Mouse (Mus musculus) CD4-positive, CD25-positive, alpha-beta regulatory T cell, adult 2 months (primary cell): ENCODE data around the gene Tmcc3.
"Not testable (repeated sequence)": the region's sequence is repeated elsewhere in the genome, so short reads cannot be mapped to it uniquely, and the experiment has no call there.

ENCODE experiments used
- DNase-seq: peaks from one replicate; pipeline ENCODE4 v3.0.0-alpha.2; 2012; ENCODE audit warnings: low read depth, low spot score

The Tmcc3 gene

GRCm38 (mm10) chr10:94575958-94576357 lies 264.2 kb downstream of the Tmcc3 start:
- DNase-seq = no peak

DNA sequence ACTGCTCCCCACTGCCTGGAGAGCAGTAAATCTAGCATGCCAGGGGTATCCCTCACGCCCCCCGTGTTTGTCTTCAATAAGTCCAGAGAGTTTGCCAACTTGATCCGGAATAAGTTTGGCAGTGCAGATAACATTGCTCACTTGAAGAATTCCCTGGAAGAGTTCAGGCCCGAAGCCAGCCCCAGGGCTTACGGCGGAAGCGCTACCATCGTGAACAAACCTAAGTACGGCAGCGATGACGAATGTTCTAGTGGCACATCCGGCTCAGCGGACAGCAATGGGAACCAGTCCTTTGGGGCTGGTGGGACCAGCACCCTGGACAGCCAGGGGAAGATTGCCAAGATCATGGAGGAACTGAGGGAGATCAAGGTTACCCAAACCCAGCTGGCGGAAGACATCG lies 267.1 kb downstream of the Tmcc3 start:
- DNase-seq = no peak

DNA sequence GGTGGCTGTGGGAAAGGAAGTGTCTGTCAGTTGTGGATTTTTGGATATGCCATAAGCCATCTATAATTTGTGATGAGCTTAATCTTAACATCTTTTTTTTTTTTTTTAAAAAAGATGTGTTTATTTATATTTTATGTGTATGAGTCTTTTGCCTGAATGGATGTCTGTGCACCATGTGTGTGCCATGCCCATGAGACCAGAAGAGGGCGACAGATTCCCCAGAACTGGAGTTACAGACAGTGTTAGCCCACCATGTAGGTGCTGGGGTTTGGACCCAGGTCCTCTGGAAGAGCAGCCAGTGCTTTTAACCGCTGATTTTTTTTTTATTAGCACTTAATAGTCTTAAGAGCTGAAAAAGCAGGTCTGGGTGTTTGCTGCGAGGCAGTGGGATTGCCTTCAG lies 269.6 kb downstream of the Tmcc3 start:
- DNase-seq = no peak

- no peak for DNase-seq
Observed at GRCm38 (mm10) chr10:94583714-94584113, 272.0 kb downstream of the Tmcc3 start.

DNA sequence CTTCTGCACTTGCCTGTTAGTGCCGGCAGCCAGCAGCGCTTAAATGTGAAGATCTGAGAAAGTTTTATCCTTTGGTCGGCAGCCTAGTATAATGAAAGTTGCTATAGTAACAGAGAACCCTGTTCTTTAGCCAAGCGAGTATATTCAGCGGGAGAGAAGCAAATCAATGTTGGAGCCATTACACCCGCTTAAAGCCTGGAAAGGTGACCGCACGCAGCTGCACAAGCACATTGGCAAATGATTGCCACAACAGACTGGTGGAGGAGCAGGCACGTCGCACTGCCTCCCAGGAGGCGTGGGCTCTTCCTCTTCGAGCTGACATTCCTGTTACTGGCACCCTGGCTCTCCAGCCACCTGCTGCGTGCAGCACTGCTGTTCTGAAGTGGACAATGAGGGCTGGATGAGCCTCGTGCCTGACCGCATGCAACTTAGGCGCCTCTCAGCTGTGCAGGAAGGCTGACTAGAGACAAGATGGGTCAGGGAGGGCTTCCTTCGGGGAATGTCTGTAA lies 273.2 kb downstream of the Tmcc3 start:
- no peak for DNase-seq

DNA sequence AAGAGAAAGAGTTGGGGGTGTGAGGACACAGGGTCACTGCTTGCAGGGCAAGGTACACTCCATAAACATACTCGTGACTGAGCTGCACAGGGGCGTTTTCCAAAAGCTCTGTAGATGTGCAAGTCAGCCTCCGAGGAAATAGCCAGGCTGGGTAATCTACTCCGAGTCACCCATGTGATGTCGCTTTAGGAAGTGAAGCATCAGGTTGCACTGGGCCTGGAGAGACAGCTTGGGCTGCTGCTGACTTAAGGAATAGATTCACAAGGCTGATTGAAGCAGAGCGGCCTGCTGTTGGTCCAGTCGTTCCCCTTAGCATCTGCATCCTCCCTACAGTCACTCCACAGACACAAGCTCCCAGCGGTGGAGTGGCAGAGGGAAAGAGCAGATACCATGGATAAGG lies 274.1 kb downstream of the Tmcc3 start:
- no peak for DNase-seq

- no peak for DNase-seq
Observed at GRCm38 (mm10) chr10:94588976-94589375, 277.2 kb downstream of the Tmcc3 start.

DNA sequence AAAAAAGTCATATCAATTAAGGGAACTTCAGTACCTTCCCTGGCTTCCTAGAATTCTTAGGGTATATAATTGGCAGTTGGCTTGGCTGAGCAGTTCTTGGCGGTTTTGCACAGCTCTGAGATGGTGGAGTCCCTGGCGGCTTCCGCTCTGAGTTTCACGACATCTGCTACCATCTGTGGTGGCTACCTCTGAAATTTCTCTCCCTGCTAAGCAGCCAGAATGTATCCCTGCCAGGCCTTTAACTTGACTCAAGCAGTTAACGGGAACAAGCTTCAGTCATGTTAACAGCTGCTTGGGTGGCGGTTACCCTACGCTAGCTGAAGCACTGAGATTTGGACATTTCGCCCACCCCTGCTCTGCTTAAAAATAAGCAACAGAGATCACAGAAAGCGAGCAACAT lies 284.0 kb downstream of the Tmcc3 start:
- no peak for DNase-seq

GRCm38 (mm10) chr10:94599846-94600245 lies 288.1 kb downstream of the Tmcc3 start:
- not testable (repeated sequence) for DNase-seq

- no peak for DNase-seq
Observed at GRCm38 (mm10) chr10:94601034-94601433, 289.3 kb downstream of the Tmcc3 start.

DNA sequence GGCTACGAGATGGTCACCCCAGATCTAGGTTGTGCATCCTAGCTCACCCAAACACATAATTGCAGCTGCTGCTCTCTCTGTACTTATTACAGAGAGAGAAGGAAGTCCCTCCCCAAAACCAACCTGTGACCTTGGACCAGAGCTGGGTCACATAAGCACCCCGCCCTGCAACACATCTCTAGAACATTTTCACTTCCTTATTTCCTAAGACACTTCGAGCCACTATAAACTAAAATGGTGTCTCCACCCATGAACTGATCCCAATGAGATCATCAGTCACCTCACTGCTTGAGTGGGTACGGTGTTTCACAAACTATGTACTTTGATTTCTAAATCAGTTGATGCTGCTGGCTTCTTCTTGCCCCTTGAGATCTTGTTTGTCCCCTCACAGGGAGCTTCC lies 293.7 kb downstream of the Tmcc3 start:
- no peak for DNase-seq

DNA sequence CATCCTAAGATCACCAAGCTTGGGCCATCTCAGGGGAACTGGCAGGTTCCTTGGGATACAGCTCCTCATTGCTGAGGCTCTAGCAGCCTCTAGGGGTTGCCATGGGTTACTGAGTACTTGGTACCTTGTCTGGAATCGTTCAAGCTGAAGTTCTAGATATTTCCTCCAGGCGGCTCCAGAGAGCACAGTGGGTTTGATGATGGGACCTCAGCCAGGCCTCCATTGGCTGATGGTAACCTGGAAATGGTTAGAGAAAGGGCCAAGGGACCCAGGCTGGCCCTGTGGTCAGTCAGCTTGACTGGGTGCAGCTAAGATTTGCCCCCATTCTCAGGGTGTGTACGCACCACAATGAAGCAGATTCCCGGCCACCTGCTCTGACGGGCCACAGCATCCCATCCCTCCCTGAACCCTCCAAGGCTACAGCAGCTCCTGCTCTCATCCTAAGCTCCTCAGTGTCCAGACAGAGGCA lies 297.6 kb downstream of the Tmcc3 start:
- DNase-seq = peak; percentile 64

- no peak for DNase-seq
Observed at GRCm38 (mm10) chr10:94611228-94611968, 299.6 kb downstream of the Tmcc3 start.

DNA sequence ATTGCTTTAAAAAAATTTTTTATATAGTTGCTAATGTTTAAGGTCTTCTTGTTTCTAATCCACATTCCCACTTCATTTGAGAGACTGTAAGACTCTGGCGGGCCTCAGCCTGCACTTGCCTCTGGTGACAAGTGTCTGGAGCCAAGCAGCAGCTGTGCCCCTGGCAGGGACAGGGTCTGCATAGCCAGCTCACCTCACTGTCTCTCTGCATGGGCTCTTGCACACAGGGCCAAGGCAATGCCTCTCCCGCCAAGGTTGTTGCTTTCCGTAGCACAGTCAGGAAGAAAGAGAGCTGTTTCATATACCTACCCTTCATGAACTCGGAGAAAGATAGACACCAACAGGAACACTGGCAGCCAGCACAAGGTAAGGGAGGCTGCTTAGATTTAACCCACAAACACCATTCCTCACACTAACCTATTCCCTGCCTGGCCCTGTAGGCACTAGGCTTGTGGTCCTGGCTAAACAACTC lies 300.3 kb downstream of the Tmcc3 start:
- no peak for DNase-seq

DNA sequence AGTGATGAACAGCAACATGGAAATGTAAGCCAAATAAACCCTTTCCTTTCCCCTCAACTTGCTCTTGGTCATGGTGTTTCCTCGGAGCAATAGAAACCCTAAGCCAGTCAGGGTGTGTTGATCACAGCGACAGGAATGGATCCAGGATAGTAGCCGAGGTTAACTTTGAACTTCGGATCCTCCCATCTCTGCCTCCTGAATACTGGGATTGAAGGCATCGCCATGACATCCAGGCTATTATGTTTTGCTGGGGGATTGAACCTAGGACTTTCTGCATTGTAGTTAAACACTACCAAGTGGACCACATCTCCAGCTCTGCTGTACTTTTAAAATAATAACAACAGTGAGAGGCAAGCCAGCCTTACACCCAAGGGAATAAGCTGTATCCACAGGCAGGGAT lies 307.8 kb downstream of the Tmcc3 start:
- DNase-seq = no peak

GRCm38 (mm10) chr10:94620561-94620960 lies 308.8 kb downstream of the Tmcc3 start:
- DNase-seq = no peak

GRCm38 (mm10) chr10:94621420-94622225 lies 309.9 kb downstream of the Tmcc3 start:
- no peak for DNase-seq

GRCm38 (mm10) chr10:94622281-94622680 lies 310.5 kb downstream of the Tmcc3 start:
- no peak for DNase-seq

DNA sequence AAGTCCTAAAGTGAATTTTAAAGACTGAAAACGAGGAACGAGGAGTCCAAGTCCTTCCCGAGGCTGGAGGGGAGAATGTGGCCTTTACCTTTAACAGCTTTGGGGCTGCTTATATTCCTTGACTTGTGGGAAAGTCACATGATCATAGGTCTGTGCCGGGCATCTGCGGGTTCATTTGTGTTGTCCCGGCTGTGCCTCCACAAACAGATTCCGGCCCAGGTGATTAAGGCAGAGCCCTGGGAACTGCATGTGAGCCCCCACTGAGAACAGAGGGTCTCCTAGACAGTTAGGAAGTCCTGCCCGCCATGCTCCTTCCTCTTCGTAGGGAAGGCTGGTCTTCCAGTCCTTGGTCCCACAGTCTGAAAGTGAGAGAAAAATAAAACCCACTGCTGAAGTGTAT lies 311.1 kb downstream of the Tmcc3 start:
- no peak for DNase-seq

DNA sequence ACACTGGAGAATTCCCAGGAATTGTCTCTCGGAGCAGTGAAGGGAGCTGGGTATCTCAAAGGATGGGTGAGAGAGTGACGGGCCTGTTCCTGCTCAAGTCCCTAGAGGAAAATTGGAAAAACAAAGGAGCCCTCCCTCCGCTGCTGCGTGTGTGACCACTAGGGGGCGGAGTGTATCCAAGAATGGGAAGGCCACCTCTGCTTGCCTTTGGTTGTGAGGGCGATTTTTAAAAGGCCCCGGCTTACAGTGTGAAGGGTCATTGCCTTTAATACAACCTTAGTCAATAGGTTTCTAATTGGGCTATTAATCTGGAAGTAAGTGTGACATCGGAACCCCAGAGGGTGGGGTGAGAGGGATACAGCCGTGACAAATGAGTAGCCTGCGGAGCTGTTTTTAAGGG lies 311.9 kb downstream of the Tmcc3 start:
- DNase-seq = peak; percentile 73

- DNase-seq = no peak
Observed at GRCm38 (mm10) chr10:94625036-94625435, 313.3 kb downstream of the Tmcc3 start.

DNA sequence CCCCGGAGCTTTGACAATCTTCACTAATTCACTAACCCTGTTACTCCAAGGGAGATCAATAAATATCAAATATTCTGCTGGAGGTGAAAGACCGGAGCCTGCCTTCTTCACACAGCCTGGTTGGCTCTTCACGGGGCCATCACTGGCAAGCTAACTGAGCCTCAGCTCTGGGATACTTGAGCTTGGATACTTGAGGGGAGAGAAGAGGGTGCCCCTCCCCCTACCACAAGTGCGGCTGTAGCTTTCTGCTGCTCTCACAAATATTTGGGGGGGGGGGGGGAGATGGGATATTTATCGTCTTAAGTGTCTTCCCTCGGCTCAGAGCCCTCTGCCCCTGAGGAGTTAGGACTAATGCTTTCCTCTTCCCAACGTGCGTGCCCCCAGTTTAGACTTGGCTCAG lies 313.9 kb downstream of the Tmcc3 start:
- DNase-seq = no peak
